7 mouse cellular contexts compared by ENCODE assay signal in genomic region chr15:103168801-103169611, GRCm38 (mm10). TPM values are rescaled to one million over a fixed set of nuclear protein-coding genes. Genes with fewer than 3 reads are reported as not detected.
DNase-seq lines count a peak whose midpoint lies in the region; ATAC-seq and TF ChIP-seq lines count a peak whose summit lies in the region.

No protein-coding gene starts in this region.

- dilution Hi-C loops in CH12.LX (cut with MboI; ENCODE audit: extremely low pct_ligation_motif_present, extremely low pct_unique_long_range_greater_than_20kb, low sequenced_read_pairs) = no loop called here

- WGBS in embryonic facial prominence, embryonic 13.5 days = under 1% methylated on average over 63 of the region's 63 CpGs
- under 1% methylated on average over 60 of the region's 63 CpGs for WGBS in kidney, embryonic 15.5 days

- H3K4me3 ChIP-seq in C2C12 (ENCODE audit: insufficient read depth, poor library complexity, severe bottlenecking) = peak overlapping the region; percentile 31
- H3K4me3 ChIP-seq in CH12.LX (replicated peaks in 1 of 3; ENCODE audit: low read depth in 2 of 3, low read length in 2 of 3, poor library complexity in 1 of 3) = peak overlapping the region; percentile 6 to 57 (median 44)
- H3K4me3 ChIP-seq in embryonic facial prominence, embryonic 13.5 days = peak overlapping the region; percentile 48
- H3K4me3 ChIP-seq in kidney, embryonic 15.5 days (replicated peaks) = peak overlapping the region; percentile 54

- H3K9me3 ChIP-seq in CH12.LX (replicated peaks; ENCODE audit: low read length) = peaks cover 6% of the 10 kb centered on the region
- H3K9me3 ChIP-seq in embryonic facial prominence, embryonic 13.5 days = no peaks in the 10 kb centered on the region
- no peaks in the 10 kb centered on the region for H3K9me3 ChIP-seq in kidney, embryonic 15.5 days (replicated peaks)

- H3K4me1 ChIP-seq in CH12.LX (ENCODE audit: control insufficient read depth in 1 of 2, insufficient read depth in 2 of 2) = peaks cover 2 to 44% of the 10 kb centered on the region in 2 experiments; a peak in 3 of 4 replicates
- peaks cover 25% of the 10 kb centered on the region for H3K4me1 ChIP-seq in embryonic facial prominence, embryonic 13.5 days
- peaks cover 66% of the 10 kb centered on the region for H3K4me1 ChIP-seq in kidney, embryonic 15.5 days

- H3K79me2 ChIP-seq in C2C12 (ENCODE audit: control insufficient read depth, insufficient read depth) (no peaks in the 10 kb centered on the region), CH12.LX (replicated peaks; ENCODE audit: control insufficient read depth, extremely low read depth, insufficient read depth, poor library complexity, severe bottlenecking) (no peaks in the 10 kb centered on the region)

- H3K27me3 ChIP-seq in C2C12 (ENCODE audit: control insufficient read depth, insufficient read depth, insufficient read length) (no peaks in the 10 kb centered on the region), CH12.LX (replicated peaks) (peaks cover 83% of the 10 kb centered on the region)
- H3K27me3 ChIP-seq in embryonic facial prominence, embryonic 13.5 days = peaks cover 94% of the 10 kb centered on the region
- peaks cover 85% of the 10 kb centered on the region for H3K27me3 ChIP-seq in kidney, embryonic 15.5 days
- no peaks in the 10 kb centered on the region for H3K27me3 ChIP-seq in splenic B cell, adult 2 months (ENCODE audit: control insufficient read depth, insufficient read depth, low read length, poor library complexity, severe bottlenecking)

- no peak for TF ChIP-seq POLR2A in CH12.LX (IDR thresholded peaks at IDR 0.05; ENCODE audit: low read depth, low read length)

- ATAC-seq in embryonic facial prominence, embryonic 13.5 days (ENCODE audit: insufficient number of reproducible peaks, insufficient read depth, low FRiP score, low TSS enrichment, low read depth) = no peak
- ATAC-seq in kidney, embryonic 15.5 days (replicated peaks; ENCODE audit: low FRiP score) = peak; percentile 12; the same call in 1 of the 2 replicates

- in situ Hi-C loops in CH12.LX (cut with MboI; ENCODE audit: low pct_ligation_motif_present, low pct_unique_long_range_greater_than_20kb, low sequenced_read_pairs) = loop anchor here (25.0 kb wide), 1 partner anchor 432 kb away; no protein-coding TSS in a partner anchor

- peak overlapping the region; percentile 91 for H3ac ChIP-seq in C2C12 (ENCODE audit: control insufficient read depth, insufficient read length, low read depth)

- H3K36me3 ChIP-seq in C2C12 (ENCODE audit: control insufficient read depth, insufficient read depth) = no peaks in the 10 kb centered on the region
- H3K36me3 ChIP-seq in CH12.LX (replicated peaks in 1 of 2; ENCODE audit: control insufficient read depth in 1 of 2, insufficient read depth in 1 of 2, low read length in 1 of 2) = no peaks in the 10 kb centered on the region
- no peaks in the 10 kb centered on the region for H3K36me3 ChIP-seq in embryonic facial prominence, embryonic 13.5 days
- H3K36me3 ChIP-seq in kidney, embryonic 15.5 days = no peaks in the 10 kb centered on the region
- H3K36me3 ChIP-seq in splenic B cell, adult 2 months (ENCODE audit: control insufficient read depth, insufficient read depth, low read length, poor library complexity, severe bottlenecking) = no peaks in the 10 kb centered on the region

- TF ChIP-seq CTCF in C2C12 (IDR thresholded peaks at IDR 0.05; ENCODE audit: control insufficient read depth, insufficient read depth, insufficient read length) (no peak), CH12.LX (conservative IDR thresholded peaks at IDR 0.05 in 1 of 2, IDR thresholded peaks at IDR 0.05 in 1 of 2; ENCODE audit: low read depth in 2 of 2, low read length in 2 of 2) (no peak)

- no peaks in the 10 kb centered on the region for H3K79me3 ChIP-seq in C2C12 (ENCODE audit: low read depth)

- peak overlapping the region; percentile 86 for H3K4me2 ChIP-seq in CH12.LX (ENCODE audit: insufficient read depth, low read depth, poor library complexity, severe bottlenecking)
- peak overlapping the region; percentile 82 for H3K4me2 ChIP-seq in embryonic facial prominence, embryonic 13.5 days
- peak overlapping the region; percentile 94 for H3K4me2 ChIP-seq in kidney, embryonic 15.5 days

- no peak for TF ChIP-seq RAD21 in CH12.LX (IDR thresholded peaks at IDR 0.05; ENCODE audit: low read depth, low read length)

- no peak overlapping the region for H3K9ac ChIP-seq in CH12.LX (ENCODE audit: insufficient read depth, low read depth)
- H3K9ac ChIP-seq in embryonic facial prominence, embryonic 13.5 days = peak overlapping the region; percentile 63
- peak overlapping the region; percentile 52 for H3K9ac ChIP-seq in kidney, embryonic 15.5 days

- H3K27ac ChIP-seq in CH12.LX (ENCODE audit: insufficient read depth, low read depth) = no peak overlapping the region
- H3K27ac ChIP-seq in embryonic facial prominence, embryonic 13.5 days = no peak overlapping the region
- H3K27ac ChIP-seq in kidney, embryonic 15.5 days = peak overlapping the region; percentile 82

- DNase-seq in CH12.LX (ENCODE audit: extremely low read depth) = no peak
- peak; percentile 66 for DNase-seq in lung, postnatal 36 days
- DNase-seq in splenic B cell, adult 2 months (ENCODE audit: low read depth, low spot score) = peak; percentile 62
- no peak for DNase-seq in thymus, postnatal 14 days

- TF ChIP-seq EP300 in CH12.LX (IDR thresholded peaks at IDR 0.05; ENCODE audit: low read length) = no peak

TF ChIP-seq in C2C12, 6 proteins besides CTCF, POLR2A, EP300 and RAD21:
- TF ChIP-seq CEBPB (IDR thresholded peaks at IDR 0.05; ENCODE audit: low read depth) (peak; percentile 4), MYOD1 (IDR thresholded peaks at IDR 0.05; ENCODE audit: control insufficient read depth, insufficient read length, low read depth) (no peak), MYOG (IDR thresholded peaks at IDR 0.05; ENCODE audit: control insufficient read depth, extremely low read depth, insufficient read length) (no peak)

TF ChIP-seq in CH12.LX, 34 proteins besides CTCF, POLR2A, EP300 and RAD21:
- TF ChIP-seq POLR2AphosphoS2 (IDR thresholded peaks at IDR 0.05; ENCODE audit: low read depth, low read length) (no peak), USF1 (IDR thresholded peaks at IDR 0.05; ENCODE audit: low read depth, low read length) (no peak), NRF1 (IDR thresholded peaks at IDR 0.05; ENCODE audit: low read depth, low read length) (peak; percentile 42; the same call in 1 of the 2 replicates), MAZ (IDR thresholded peaks at IDR 0.05; ENCODE audit: low read depth, low read length) (no peak), ZMIZ1 (IDR thresholded peaks at IDR 0.05; ENCODE audit: low read depth, low read length) (no peak), TBP (conservative IDR thresholded peaks at IDR 0.05; ENCODE audit: low read depth, low read length) (no peak), BHLHE40 (IDR thresholded peaks at IDR 0.05; ENCODE audit: low read depth, low read length) (peak; percentile 94), ZC3H11A (IDR thresholded peaks at IDR 0.05; ENCODE audit: low read depth, low read length) (no peak), ZKSCAN1 (IDR thresholded peaks at IDR 0.05; ENCODE audit: borderline replicate concordance, low read depth, low read length) (no peak), IRF4 (IDR thresholded peaks at IDR 0.05; ENCODE audit: low read depth, low read length) (no peak), PAX5 (IDR thresholded peaks at IDR 0.05; ENCODE audit: low read length) (no peak)

RNA-seq across cellular contexts. Expression of gene Smug1, which starts 2.1 kb away (rescaled TPM):
- polyA plus RNA-seq in C2C12 (2012; fragmentation: generic; extraction: Trizol) = 15.7 TPM
- total RNA-seq in CH12.LX (2012; rRNA removed) = 7.3 and 7.8 TPM in 2 replicates
- 9.5 and 9.8 TPM in 2 replicates for total RNA-seq in CH12.LX (2014; rRNA removed)
- polyA plus RNA-seq in CH12.LX (2012; ENCODE audit: insufficient read length, low read depth) = 6.1 and 7.3 TPM in 2 replicates
- 16.1 and 16.4 TPM in 2 replicates for polyA plus RNA-seq in embryonic facial prominence, embryonic 13.5 days (2015; fragmentation: Nextera tagmentation; extraction: Ambion mirVana)
- polyA plus RNA-seq in kidney, embryonic 15.5 days (2015; fragmentation: Nextera tagmentation; extraction: Ambion mirVana) = 17.7 and 18.0 TPM in 2 replicates

Comparison
In these comparisons a context has a peak if more than half of its experiments do, and no peak if none do; other contexts are left out.
1. DNase-seq: peak in lung, postnatal 36 days (single experiment) and splenic B cell, adult 2 months (single experiment); none in CH12.LX (single experiment) and thymus, postnatal 14 days (single experiment).
2. Peak in every context shown above with its lines, with median percentiles within 50 percentile points of each other: H3K4me3 ChIP-seq and H3K4me2 ChIP-seq.